Mouse (Mus musculus) kidney, embryonic 15.5 days (tissue): Measurements from ENCODE around the gene Prkch. TPM values are rescaled to one million over a fixed set of nuclear protein-coding genes. Genes with fewer than 3 reads are reported as not detected.

ENCODE experiments used
- ATAC-seq: fragments of 200-750 bp; cut with Nextera tagmentation; replicated peaks from 2 replicates; pipeline ENCODE4 v1.8.0; 2017; ENCODE audit warnings: moderate TSS enrichment; ENCODE audit not compliant: low FRiP score
- H3K27ac ChIP-seq: fragments of 300-500 bp; sonication (generic); 2 replicates; pipeline ENCODE4 v1.5.1; 2015; ENCODE audit warnings: mild to moderate bottlenecking, inconsistent platforms
- H3K27me3 ChIP-seq: fragments of 300-500 bp; sonication (generic); 2 replicates; pipeline ENCODE4 v1.6.1; 2015; ENCODE audit warnings: inconsistent platforms
- H3K36me3 ChIP-seq: fragments of 300-500 bp; sonication (generic); 2 replicates; pipeline ENCODE4 v1.6.1; 2015; ENCODE audit warnings: inconsistent platforms
- H3K4me1 ChIP-seq: fragments of 300-500 bp; sonication (generic); 2 replicates; pipeline ENCODE4 v1.6.1; 2015; ENCODE audit warnings: inconsistent platforms
- H3K4me2 ChIP-seq: fragments of 300-500 bp; sonication (generic); 2 replicates; pipeline ENCODE4 v1.6.1; 2015; ENCODE audit warnings: moderate library complexity, mild to moderate bottlenecking, inconsistent platforms
- H3K4me3 ChIP-seq: fragments of 300-500 bp; sonication (generic); replicated peaks from 2 replicates; pipeline ENCODE4 v1.5.1; 2015; ENCODE audit warnings: mild to moderate bottlenecking, inconsistent platforms
- H3K9ac ChIP-seq: fragments of 300-500 bp; sonication (generic); 2 replicates; pipeline ENCODE4 v1.6.1; 2015; ENCODE audit warnings: mild to moderate bottlenecking, inconsistent platforms
- H3K9me3 ChIP-seq: fragments of 300-500 bp; sonication (generic); replicated peaks from 2 replicates; pipeline ENCODE4 v1.6.1; 2016; ENCODE audit warnings: inconsistent platforms
- WGBS: fragments of 180-500 bp; shearing (Covaris S2); methylation state at CpG from one replicate; pipeline ENCODE4 v1.1.7; 2015; ENCODE audit warnings: mixed read lengths; 5-methylcytosine and 5-hydroxymethylcytosine counted together
- polyA plus RNA-seq: library from polyadenylated mRNA; unstranded; fragments of >200 nt; fragmentation: Nextera tagmentation; extraction: Ambion mirVana; gene quantifications from 2 replicates; pipeline ENCODE4 v1.2.1, GENCODE M21; 2015

The Prkch gene
- polyA plus RNA-seq, 1 experiment from 2014 or later, result 11.9 TPM

GRCm38 (mm10) chr12:73705097-73705690, 120.6 kb downstream of the Prkch start:
- Histone ChIP-seq H3K4me3 (no peak overlapping the region), H3K9ac (no peak overlapping the region), H3K27me3 (no peaks in the 10 kb centered on the region), H3K4me1 (peaks cover 11% of the 10 kb centered on the region; the same call in 1 of the 2 replicates), H3K27ac (no peak overlapping the region), H3K4me2 (no peak overlapping the region), H3K36me3 (0 out of 2 replicates have a peak, but pooled peaks cover 2% of the 10 kb centered on the region), H3K9me3 (no peaks in the 10 kb centered on the region)
- WGBS, result 38% methylated on average over 7 of the region's 7 CpGs
- no peak for ATAC-seq

- WGBS, result 10% methylated on average over 5 of the region's 5 CpGs
- Histone ChIP-seq H3K36me3 (no peaks in the 10 kb centered on the region), H3K27ac (peak overlapping the region; percentile 34), H3K9me3 (no peaks in the 10 kb centered on the region), H3K4me3 (no peak overlapping the region), H3K4me2 (no peak overlapping the region; the same call in 1 of the 2 replicates), H3K9ac (no peak overlapping the region), H3K4me1 (peaks cover 15% of the 10 kb centered on the region; the same call in 1 of the 2 replicates), H3K27me3 (no peaks in the 10 kb centered on the region)
- ATAC-seq, result peak; percentile 46
Observed at GRCm38 (mm10) chr12:73708498-73708897, 123.9 kb downstream of the Prkch start.

- no peaks in the 10 kb centered on the region for H3K36me3 ChIP-seq
- H3K4me3 ChIP-seq, result no peak overlapping the region
- no peaks in the 10 kb centered on the region for H3K9me3 ChIP-seq
- H3K27me3 ChIP-seq, result no peaks in the 10 kb centered on the region
- ATAC-seq, result peak; percentile 86
- H3K4me2 ChIP-seq, result no peak overlapping the region; the same call in 1 of the 2 replicates
- H3K9ac ChIP-seq, result no peak overlapping the region
- H3K4me1 ChIP-seq, result peaks cover 15% of the 10 kb centered on the region; the same call in 1 of the 2 replicates
- 11% methylated on average over 8 of the region's 8 CpGs for WGBS
- H3K27ac ChIP-seq, result peak overlapping the region; percentile 34
Observed at GRCm38 (mm10) chr12:73708920-73709319, 124.3 kb downstream of the Prkch start.

- WGBS, result 55% methylated on average over 5 of the region's 5 CpGs
- H3K4me3 ChIP-seq, result no peak overlapping the region
- no peaks in the 10 kb centered on the region for H3K9me3 ChIP-seq
- H3K4me2 ChIP-seq, result no peak overlapping the region
- peaks cover 15% of the 10 kb centered on the region; the same call in 1 of the 2 replicates for H3K4me1 ChIP-seq
- no peaks in the 10 kb centered on the region for H3K36me3 ChIP-seq
- H3K27me3 ChIP-seq, result no peaks in the 10 kb centered on the region
- H3K27ac ChIP-seq, result no peak overlapping the region
- H3K9ac ChIP-seq, result no peak overlapping the region
- ATAC-seq, result no peak
Observed at GRCm38 (mm10) chr12:73710846-73711245, 126.2 kb downstream of the Prkch start.

- H3K36me3 ChIP-seq, result no peaks in the 10 kb centered on the region
- no peak overlapping the region for H3K27ac ChIP-seq
- H3K9me3 ChIP-seq, result no peaks in the 10 kb centered on the region
- no peak for ATAC-seq
- no peak overlapping the region for H3K4me2 ChIP-seq
- no peak overlapping the region for H3K9ac ChIP-seq
- 32% methylated on average over 6 of the region's 6 CpGs for WGBS
- H3K4me3 ChIP-seq, result no peak overlapping the region
- H3K27me3 ChIP-seq, result no peaks in the 10 kb centered on the region
- H3K4me1 ChIP-seq, result peaks cover 15% of the 10 kb centered on the region; the same call in 1 of the 2 replicates
Observed at GRCm38 (mm10) chr12:73712122-73712521, 127.5 kb downstream of the Prkch start.

GRCm38 (mm10) chr12:73714589-73714988, 130.0 kb downstream of the Prkch start:
- no peaks in the 10 kb centered on the region for H3K27me3 ChIP-seq
- H3K27ac ChIP-seq, result no peak overlapping the region
- no peak for ATAC-seq
- H3K4me2 ChIP-seq, result no peak overlapping the region
- no peak overlapping the region for H3K4me3 ChIP-seq
- no peaks in the 10 kb centered on the region for H3K36me3 ChIP-seq
- H3K4me1 ChIP-seq, result peaks cover 4% of the 10 kb centered on the region; the same call in 1 of the 2 replicates
- no peaks in the 10 kb centered on the region for H3K9me3 ChIP-seq
- WGBS, result 68% methylated on average over 5 of the region's 5 CpGs
- no peak overlapping the region for H3K9ac ChIP-seq

- Histone ChIP-seq H3K4me1 (peaks cover 4% of the 10 kb centered on the region; the same call in 1 of the 2 replicates), H3K27ac (no peak overlapping the region), H3K4me3 (no peak overlapping the region), H3K27me3 (no peaks in the 10 kb centered on the region), H3K9me3 (no peaks in the 10 kb centered on the region), H3K9ac (no peak overlapping the region), H3K4me2 (no peak overlapping the region), H3K36me3 (no peaks in the 10 kb centered on the region)
- no peak for ATAC-seq
- 96% methylated on average over 2 of the region's 2 CpGs for WGBS
Observed at GRCm38 (mm10) chr12:73715331-73715730, 130.7 kb downstream of the Prkch start.

- H3K27me3 ChIP-seq, result no peaks in the 10 kb centered on the region
- H3K27ac ChIP-seq, result no peak overlapping the region
- H3K4me3 ChIP-seq, result no peak overlapping the region
- no peak for ATAC-seq
- H3K4me2 ChIP-seq, result no peak overlapping the region
- no peak overlapping the region for H3K9ac ChIP-seq
- no peaks in the 10 kb centered on the region for H3K36me3 ChIP-seq
- 69% methylated on average over 21 of the region's 21 CpGs for WGBS
- H3K4me1 ChIP-seq, result peaks cover 4% of the 10 kb centered on the region; the same call in 1 of the 2 replicates
- no peaks in the 10 kb centered on the region for H3K9me3 ChIP-seq
Observed at GRCm38 (mm10) chr12:73715954-73716731, 131.5 kb downstream of the Prkch start.

GRCm38 (mm10) chr12:73718036-73718435, 133.4 kb downstream of the Prkch start:
- Histone ChIP-seq H3K4me3 (no peak overlapping the region), H3K27ac (no peak overlapping the region), H3K4me2 (no peak overlapping the region), H3K27me3 (no peaks in the 10 kb centered on the region), H3K4me1 (no peaks in the 10 kb centered on the region), H3K36me3 (no peaks in the 10 kb centered on the region), H3K9me3 (no peaks in the 10 kb centered on the region), H3K9ac (no peak overlapping the region)
- ATAC-seq, result no peak
- 92% methylated on average over 10 of the region's 10 CpGs for WGBS

- no peak for ATAC-seq
- Histone ChIP-seq H3K4me1 (no peaks in the 10 kb centered on the region), H3K9me3 (no peaks in the 10 kb centered on the region), H3K27ac (no peak overlapping the region), H3K4me3 (no peak overlapping the region), H3K4me2 (no peak overlapping the region), H3K36me3 (no peaks in the 10 kb centered on the region), H3K27me3 (no peaks in the 10 kb centered on the region), H3K9ac (no peak overlapping the region)
Observed at GRCm38 (mm10) chr12:73719816-73720215, 135.2 kb downstream of the Prkch start.

GRCm38 (mm10) chr12:73720466-73720865, 135.9 kb downstream of the Prkch start:
- no peaks in the 10 kb centered on the region for H3K27me3 ChIP-seq

GRCm38 (mm10) chr12:73722060-73722459, 137.5 kb downstream of the Prkch start:
- Histone ChIP-seq H3K4me3 (no peak overlapping the region), H3K27me3 (no peaks in the 10 kb centered on the region), H3K4me1 (no peaks in the 10 kb centered on the region), H3K27ac (no peak overlapping the region), H3K9ac (no peak overlapping the region), H3K9me3 (no peaks in the 10 kb centered on the region), H3K4me2 (no peak overlapping the region), H3K36me3 (no peaks in the 10 kb centered on the region)
- WGBS, result 49% methylated on average over 3 of the region's 3 CpGs
- ATAC-seq, result no peak

More at GRCm38 (mm10) chr12:73720466-73720865, 135.9 kb downstream of the Prkch start:
- Histone ChIP-seq H3K4me3 (no peak overlapping the region), H3K4me2 (no peak overlapping the region), H3K4me1 (no peaks in the 10 kb centered on the region), H3K36me3 (no peaks in the 10 kb centered on the region), H3K9ac (no peak overlapping the region), H3K27ac (no peak overlapping the region), H3K9me3 (no peaks in the 10 kb centered on the region)
- ATAC-seq, result no peak
- WGBS, result 93% methylated on average over 2 of the region's 2 CpGs
